Mouse (Mus musculus): ENCODE data around the gene Slc25a34.
A peak's percentile ranks its signal among the peaks of the same experiment; 100 is the strongest.

- peak; percentile 30 for TF ChIP-seq POLR2A (IDR thresholded peaks at IDR 0.05; ENCODE audit: low read depth, low read length)
- TF ChIP-seq CTCF (IDR thresholded peaks at IDR 0.05; ENCODE audit: borderline replicate concordance, insufficient read depth, low read length) = no peak
These were observed 24.1 kb downstream of the Slc25a34 start for GRCm38 (mm10) chr4:141599251-141600141.
